In the genomic region with DNA sequence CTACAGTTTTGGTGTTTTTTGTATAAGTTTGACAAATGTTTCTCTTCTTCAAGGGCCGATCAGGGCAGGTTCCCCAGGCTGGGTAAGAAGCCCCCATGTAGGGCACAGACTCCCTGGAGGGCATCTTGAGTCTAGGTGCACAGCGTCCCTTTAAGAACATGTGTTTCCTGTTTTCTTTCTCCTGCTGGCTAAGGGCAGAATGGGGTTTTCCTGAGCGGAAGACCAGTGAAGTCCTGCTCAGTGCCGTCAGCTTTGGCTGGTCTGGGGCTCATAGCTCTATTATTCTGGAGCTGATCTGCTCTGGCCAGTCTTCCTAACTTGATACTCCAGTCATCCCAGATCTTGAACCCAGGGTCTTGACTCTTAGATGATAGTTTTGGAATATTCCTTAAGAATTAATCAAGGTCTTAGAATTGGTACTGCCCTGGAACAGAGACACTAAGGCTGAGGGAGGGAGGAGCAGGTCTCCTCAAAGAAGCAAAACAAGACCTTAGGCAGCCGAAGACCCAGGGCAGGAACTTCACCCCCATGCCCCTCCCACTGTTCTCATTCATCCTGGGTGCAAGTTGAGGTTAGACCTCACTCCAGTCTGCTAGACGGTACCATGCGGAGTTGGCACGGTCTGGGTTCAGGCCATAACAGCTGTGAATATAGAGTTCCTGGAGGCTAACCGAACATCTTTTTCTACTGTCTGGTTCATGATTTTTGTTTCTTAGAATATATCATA, we compare ENCODE assay signal across 9 mouse cellular contexts.
DNase-seq lines count a peak whose midpoint lies in the region; ATAC-seq and TF ChIP-seq lines count a peak whose summit lies in the region.
"Had no signal": no experiment of that assay in that cellular context is flagged by ENCODE, and none has a peak within 500 bp of the region (broad histone marks: within the 10 kb centered on the region; RNA-seq: fewer than 3 reads in every experiment).

No protein-coding gene starts in this region.

- no peak overlapping the region for H3K4me3 ChIP-seq in liver, embryonic 14.5 days (ENCODE audit: insufficient read depth in 1 of 2, low read depth in 2 of 2, low read length in 2 of 2)
- H3K4me3 ChIP-seq in liver, embryonic 12.5 days = no peak overlapping the region
- no peak overlapping the region for H3K4me3 ChIP-seq in embryonic facial prominence, embryonic 11.5 days (ENCODE audit: low read depth, low read length)
- no peak overlapping the region for H3K4me3 ChIP-seq in intestine, embryonic 16.5 days (ENCODE audit: low read length)
- H3K4me3 ChIP-seq in forebrain, embryonic 15.5 days = no peak overlapping the region

- WGBS in liver, embryonic 14.5 days (ENCODE audit: insufficient replicate concordance) = 37% methylated on average over 9 of the region's 9 CpGs
- 47% methylated on average over 9 of the region's 9 CpGs for WGBS in liver, embryonic 12.5 days (ENCODE audit: insufficient replicate concordance)
- WGBS in embryonic facial prominence, embryonic 11.5 days = 49% methylated on average over 9 of the region's 9 CpGs
- WGBS in intestine, embryonic 16.5 days = 72% methylated on average over 9 of the region's 9 CpGs
- 81% methylated on average over 9 of the region's 9 CpGs for WGBS in forebrain, embryonic 15.5 days

- ATAC-seq in liver, embryonic 14.5 days (ENCODE audit: insufficient read depth) = peak; percentile 18; the same call in 1 of the 2 replicates
- no peak for ATAC-seq in liver, embryonic 12.5 days
- ATAC-seq in embryonic facial prominence, embryonic 11.5 days (replicated peaks; ENCODE audit: insufficient number of reproducible peaks, low FRiP score, low TSS enrichment, low read depth) = no peak
- ATAC-seq in intestine, embryonic 16.5 days = no peak
- peak; percentile 33 for ATAC-seq in megakaryocyte progenitor cell, adult 5-6 weeks (replicated peaks; ENCODE audit: poor library complexity)
- ATAC-seq in forebrain, embryonic 15.5 days (replicated peaks) = no peak
- ATAC-seq: Patski had no signal

- no peak overlapping the region for H3K27ac ChIP-seq in liver, embryonic 14.5 days
- no peak overlapping the region for H3K27ac ChIP-seq in liver, embryonic 12.5 days
- H3K27ac ChIP-seq in embryonic facial prominence, embryonic 11.5 days (replicated peaks; ENCODE audit: low read depth, low read length) = no peak overlapping the region; the same call in 1 of the 2 replicates
- H3K27ac ChIP-seq in intestine, embryonic 16.5 days (ENCODE audit: low read length) = peak overlapping the region; percentile 0; the same call in 1 of the 2 replicates
- H3K27ac ChIP-seq in forebrain, embryonic 15.5 days (replicated peaks) = no peak overlapping the region

- no peaks in the 10 kb centered on the region for H3K36me3 ChIP-seq in liver, embryonic 14.5 days (replicated peaks; ENCODE audit: control insufficient read depth, insufficient read depth, low read depth)
- H3K36me3 ChIP-seq in liver, embryonic 12.5 days = no peaks in the 10 kb centered on the region
- no peaks in the 10 kb centered on the region for H3K36me3 ChIP-seq in embryonic facial prominence, embryonic 11.5 days (replicated peaks; ENCODE audit: control insufficient read depth, insufficient read depth, low read depth, low read length)
- H3K36me3 ChIP-seq in intestine, embryonic 16.5 days (ENCODE audit: control insufficient read depth, insufficient read depth, low read length) = no peaks in the 10 kb centered on the region
- H3K36me3 ChIP-seq in forebrain, embryonic 15.5 days = no peaks in the 10 kb centered on the region

- H3K9me3 ChIP-seq in liver, embryonic 14.5 days (ENCODE audit: control insufficient read depth, low read length) = no peaks in the 10 kb centered on the region
- H3K9me3 ChIP-seq in liver, embryonic 12.5 days (replicated peaks) = no peaks in the 10 kb centered on the region
- H3K9me3 ChIP-seq in embryonic facial prominence, embryonic 11.5 days (replicated peaks; ENCODE audit: control insufficient read depth, low read length) = no peaks in the 10 kb centered on the region
- no peaks in the 10 kb centered on the region for H3K9me3 ChIP-seq in intestine, embryonic 16.5 days (ENCODE audit: control insufficient read depth, low read length)
- H3K9me3 ChIP-seq in forebrain, embryonic 15.5 days = no peaks in the 10 kb centered on the region

- H3K4me2 ChIP-seq in liver, embryonic 14.5 days (ENCODE audit: low read depth) = no peak overlapping the region
- no peak overlapping the region for H3K4me2 ChIP-seq in liver, embryonic 12.5 days
- H3K4me2 ChIP-seq in embryonic facial prominence, embryonic 11.5 days (ENCODE audit: low read depth, low read length) = no peak overlapping the region
- no peak overlapping the region for H3K4me2 ChIP-seq in intestine, embryonic 16.5 days (ENCODE audit: low read depth, low read length)
- no peak overlapping the region for H3K4me2 ChIP-seq in forebrain, embryonic 15.5 days (replicated peaks)

- DNase-seq in liver, embryonic 14.5 days (ENCODE audit: low read depth in 3 of 3, low spot score in 3 of 3) = no peak
- peak; percentile 34 for DNase-seq in embryonic facial prominence, embryonic 11.5 days (ENCODE audit: low spot score)
- no peak for DNase-seq in frontal cortex, postnatal 10 days (ENCODE audit: low spot score in 2 of 2)
- no peak for DNase-seq in neural tube, embryonic 10.5 days (ENCODE audit: extremely low spot score, low spot score)

- H3K27me3 ChIP-seq in liver, embryonic 14.5 days (ENCODE audit: control insufficient read depth, insufficient read depth, low read length) = no peaks in the 10 kb centered on the region
- no peaks in the 10 kb centered on the region for H3K27me3 ChIP-seq in liver, embryonic 12.5 days (replicated peaks)
- H3K27me3 ChIP-seq in embryonic facial prominence, embryonic 11.5 days (ENCODE audit: control insufficient read depth, insufficient read depth, low read length) = no peaks in the 10 kb centered on the region
- no peaks in the 10 kb centered on the region for H3K27me3 ChIP-seq in intestine, embryonic 16.5 days (replicated peaks; ENCODE audit: control insufficient read depth, insufficient read depth, low read length)
- H3K27me3 ChIP-seq in forebrain, embryonic 15.5 days = no peaks in the 10 kb centered on the region
- H3K27me3 ChIP-seq: Patski had no signal

- no peak for TF ChIP-seq EP300 in liver, embryonic 14.5 days (IDR thresholded peaks at IDR 0.05; ENCODE audit: low read depth)

- no peak for TF ChIP-seq CTCF in liver, embryonic 14.5 days (IDR thresholded peaks at IDR 0.05; ENCODE audit: low read depth)

- no peak overlapping the region for H3K9ac ChIP-seq in liver, embryonic 14.5 days (replicated peaks)
- H3K9ac ChIP-seq in liver, embryonic 12.5 days = no peak overlapping the region
- no peak overlapping the region for H3K9ac ChIP-seq in embryonic facial prominence, embryonic 11.5 days (replicated peaks; ENCODE audit: low read length)
- no peak overlapping the region for H3K9ac ChIP-seq in intestine, embryonic 16.5 days (ENCODE audit: low read depth, low read length)
- H3K9ac ChIP-seq in forebrain, embryonic 15.5 days (replicated peaks) = no peak overlapping the region

- peaks cover 0 to 11% of the 10 kb centered on the region in 2 experiments; a peak in 2 of 4 replicates for H3K4me1 ChIP-seq in liver, embryonic 14.5 days (replicated peaks; ENCODE audit: control insufficient read depth in 2 of 2, insufficient read depth in 2 of 2, low read length in 1 of 2)
- peaks cover 36% of the 10 kb centered on the region for H3K4me1 ChIP-seq in liver, embryonic 12.5 days
- peaks cover 6% of the 10 kb centered on the region for H3K4me1 ChIP-seq in embryonic facial prominence, embryonic 11.5 days (ENCODE audit: control insufficient read depth, insufficient read depth, low read length)
- H3K4me1 ChIP-seq in intestine, embryonic 16.5 days (ENCODE audit: control insufficient read depth, insufficient read depth, low read length) = peaks cover 18% of the 10 kb centered on the region
- peaks cover 13% of the 10 kb centered on the region for H3K4me1 ChIP-seq in forebrain, embryonic 15.5 days

Comparison
In these comparisons a context has a peak if more than half of its experiments do, and no peak if none do; other contexts are left out.
1. ATAC-seq: peak in liver, embryonic 14.5 days (single experiment) and megakaryocyte progenitor cell, adult 5-6 weeks (single experiment); none in liver, embryonic 12.5 days (single experiment), embryonic facial prominence, embryonic 11.5 days (single experiment), intestine, embryonic 16.5 days (single experiment) and forebrain, embryonic 15.5 days (single experiment).